Mouse (Mus musculus): ENCODE data around the gene AF067063.
A peak's percentile ranks its signal among the peaks of the same experiment; 100 is the strongest.

Gene AF067063

GRCm38 (mm10) chr13:119790761-119791579 is 39.0 kb downstream of the AF067063 start, which contains the start of gene Zfp131:
Gene Zfp131, minus strand, starts transcription at chr13:119790889.
- DNase-seq (ENCODE audit: low read depth, low spot score) = peak; percentile 97
- H3K27me3 ChIP-seq (ENCODE audit: control insufficient read depth, insufficient read depth, low read length, poor library complexity, severe bottlenecking) = no peaks in the 10 kb centered on the region
- no peaks in the 10 kb centered on the region; the same call in 1 of the 2 replicates for H3K36me3 ChIP-seq (ENCODE audit: control insufficient read depth, insufficient read depth, low read length, poor library complexity, severe bottlenecking)

- Histone ChIP-seq H3K36me3 (ENCODE audit: control insufficient read depth, insufficient read depth, low read length, poor library complexity, severe bottlenecking) (no peaks in the 10 kb centered on the region; the same call in 1 of the 2 replicates), H3K27me3 (ENCODE audit: control insufficient read depth, insufficient read depth, low read length, poor library complexity, severe bottlenecking) (no peaks in the 10 kb centered on the region)
- DNase-seq (ENCODE audit: low read depth, low spot score) = peak; percentile 52
Measured at GRCm38 (mm10) chr13:119789851-119790717, 39.9 kb downstream of the AF067063 start.

GRCm38 (mm10) chr13:119783581-119783980 is 46.4 kb downstream of the AF067063 start:
- peak; percentile 16 for DNase-seq (ENCODE audit: low read depth, low spot score)
- H3K36me3 ChIP-seq (ENCODE audit: control insufficient read depth, insufficient read depth, low read length, poor library complexity, severe bottlenecking) = peaks cover 17% of the 10 kb centered on the region; the same call in 1 of the 2 replicates
- H3K27me3 ChIP-seq (ENCODE audit: control insufficient read depth, insufficient read depth, low read length, poor library complexity, severe bottlenecking) = no peaks in the 10 kb centered on the region
